Mouse (Mus musculus) CH12F3 (cell line): ENCODE data around the gene Lcor.

Experiments
- in situ Hi-C: fragments of 300-500 bp; cut with MboI; formaldehyde crosslinking; loops from 2 replicates; pipeline ENCODE4 v1.14.3; 2020; ENCODE audit warnings: low sequenced_read_pairs

Gene Lcor

DNA sequence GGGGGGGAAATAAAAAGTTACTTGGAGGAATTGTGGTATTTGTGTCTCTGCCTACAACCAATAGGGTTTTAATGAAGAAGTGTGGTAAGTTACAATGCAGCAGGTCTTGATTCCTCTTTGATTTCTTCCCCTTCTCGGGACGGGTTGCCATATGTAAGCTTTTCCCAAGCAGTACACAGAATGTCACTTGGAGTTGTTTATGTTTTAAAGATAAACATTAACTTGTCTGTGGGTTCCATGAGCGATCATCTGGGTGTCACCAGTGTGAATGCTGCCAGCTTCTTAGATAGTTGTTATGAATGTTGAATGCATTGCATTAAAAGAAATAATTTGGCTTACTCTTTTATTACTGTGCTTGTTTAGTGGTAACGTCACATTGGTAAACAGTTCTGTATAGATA lies 75.1 kb downstream of the Lcor start:
- in situ Hi-C loops = no loop called here

DNA sequence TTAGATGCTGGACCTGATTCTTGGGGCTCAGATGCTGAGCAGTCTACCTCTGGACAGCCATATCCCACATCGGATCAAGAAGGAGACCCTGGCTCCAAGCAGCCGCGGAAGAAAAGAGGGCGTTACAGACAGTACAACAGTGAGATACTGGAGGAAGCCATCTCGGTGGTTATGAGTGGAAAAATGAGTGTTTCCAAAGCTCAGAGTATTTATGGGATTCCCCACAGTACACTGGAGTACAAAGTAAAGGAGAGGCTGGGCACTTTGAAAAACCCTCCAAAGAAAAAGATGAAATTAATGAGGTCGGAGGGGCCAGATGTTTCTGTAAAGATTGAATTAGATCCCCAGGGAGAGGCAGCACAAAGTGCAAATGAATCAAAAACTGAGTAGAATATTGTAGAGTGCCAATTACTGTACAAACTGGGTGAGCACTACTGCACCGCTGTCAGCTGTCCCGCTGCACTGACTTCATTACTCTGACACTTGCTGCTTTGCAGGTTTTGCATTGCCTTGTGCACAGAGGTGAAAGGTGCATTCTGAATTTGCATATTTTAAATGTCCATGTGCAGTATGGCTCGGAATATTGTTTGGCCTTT lies 76.6 kb downstream of the Lcor start:
- in situ Hi-C loops = no loop called here

DNA sequence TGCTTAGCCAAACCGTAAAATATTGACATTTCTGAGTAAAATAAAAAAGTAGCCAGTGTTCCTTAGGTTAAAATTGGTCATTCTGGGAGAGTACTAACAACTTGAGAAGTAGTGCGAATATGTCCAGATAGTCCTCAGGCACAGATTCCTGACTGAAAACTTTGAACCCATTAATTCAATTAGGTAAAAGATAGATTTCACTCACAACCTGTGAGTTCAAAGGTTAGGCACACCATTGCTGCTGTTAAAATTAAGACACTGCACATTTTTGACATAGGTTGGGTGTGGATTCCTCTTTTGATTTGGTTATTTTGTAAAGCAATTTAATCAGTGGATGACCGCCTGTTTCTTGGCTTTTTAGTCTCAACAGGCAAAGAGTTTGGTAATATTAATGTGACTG lies 78.4 kb downstream of the Lcor start:
- in situ Hi-C loops = no loop called here

DNA sequence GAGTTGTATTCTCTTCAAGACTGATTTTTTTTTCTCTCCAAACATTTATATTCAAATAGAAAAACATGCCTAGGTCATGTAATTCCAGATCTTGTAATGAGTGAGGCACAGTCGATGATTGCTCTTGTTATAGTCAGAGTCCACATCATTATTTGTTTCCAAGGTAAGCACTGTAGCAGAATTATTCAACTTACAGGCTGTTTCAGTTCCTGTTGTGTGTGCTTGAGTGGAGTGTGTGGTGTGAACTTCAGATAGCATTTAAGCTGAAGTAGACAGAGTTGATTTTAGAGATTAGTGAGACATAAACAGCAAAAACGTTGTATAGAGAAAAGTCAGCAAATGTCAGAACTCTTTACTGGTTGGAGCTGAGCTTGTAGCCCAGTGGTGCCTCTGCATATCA lies 86.4 kb downstream of the Lcor start:
- in situ Hi-C loops = no loop called here

DNA sequence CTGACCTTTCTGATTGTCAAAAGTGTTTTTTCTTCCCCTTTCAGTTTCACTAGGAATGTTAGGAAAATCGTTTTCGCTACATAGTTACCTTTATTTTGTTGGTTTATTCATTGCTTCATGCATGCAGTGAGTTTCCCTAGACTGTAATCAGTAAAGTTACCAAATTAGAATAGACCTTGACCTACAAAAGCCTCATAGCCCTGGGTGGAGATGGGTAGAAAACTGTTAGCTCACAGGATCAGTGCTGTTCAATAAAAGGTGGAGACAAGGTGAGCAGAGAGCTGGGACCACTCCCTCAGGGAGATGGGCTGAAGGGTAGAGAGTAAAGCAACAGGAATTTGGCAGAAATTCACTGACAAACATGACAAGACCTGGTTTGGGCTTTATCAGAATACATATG lies 91.3 kb downstream of the Lcor start:
- in situ Hi-C loops = no loop called here

DNA sequence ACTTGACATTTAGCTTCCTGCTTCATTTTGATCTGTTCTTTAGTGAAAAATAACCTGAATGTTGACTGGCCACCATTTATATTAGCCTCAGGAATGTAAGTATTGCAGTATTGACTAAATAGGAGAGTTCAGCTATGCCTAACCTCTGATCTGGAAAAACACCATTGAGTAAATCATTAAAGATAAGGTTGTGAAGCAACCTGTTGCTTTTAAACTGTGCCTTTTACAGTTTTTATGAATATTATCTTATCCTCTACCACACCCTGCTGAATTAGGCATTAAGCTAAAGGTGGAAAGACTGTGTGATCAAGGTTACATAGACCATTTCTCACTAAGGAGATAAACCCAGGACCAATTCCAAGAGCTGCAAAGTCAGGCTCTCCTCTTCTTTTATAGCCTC lies 95.1 kb downstream of the Lcor start:
- in situ Hi-C loops = no loop called here

DNA sequence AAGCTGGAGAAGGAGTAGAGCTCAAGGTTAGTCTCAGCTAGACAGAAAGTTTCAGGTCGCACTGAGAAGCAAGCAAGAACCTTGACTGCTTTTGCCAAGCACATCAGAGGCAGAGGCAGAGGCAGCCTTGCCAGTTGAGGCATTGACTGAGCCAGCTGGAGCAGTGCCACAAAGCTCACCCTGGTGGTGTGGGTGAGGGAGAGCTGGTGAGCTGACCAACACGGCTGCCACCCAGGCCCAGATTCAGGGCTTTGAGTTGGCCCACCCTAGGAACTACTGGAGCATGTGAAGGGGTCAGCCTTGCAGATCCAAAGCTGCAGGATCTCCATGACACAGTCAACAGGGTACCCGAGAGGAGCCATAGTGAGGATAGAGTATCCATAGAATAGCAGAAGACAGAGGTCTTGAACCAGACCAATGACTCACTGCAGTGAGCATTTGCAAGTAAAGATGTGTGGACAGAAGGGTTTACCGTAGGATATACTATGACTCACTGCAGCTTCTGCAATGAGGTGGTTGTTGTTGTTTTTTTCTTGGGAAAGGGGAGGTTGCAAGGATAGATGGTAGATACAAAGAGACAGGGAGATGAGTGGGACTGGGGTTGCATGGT lies 97.0 kb downstream of the Lcor start:
- in situ Hi-C loops = no loop called here

DNA sequence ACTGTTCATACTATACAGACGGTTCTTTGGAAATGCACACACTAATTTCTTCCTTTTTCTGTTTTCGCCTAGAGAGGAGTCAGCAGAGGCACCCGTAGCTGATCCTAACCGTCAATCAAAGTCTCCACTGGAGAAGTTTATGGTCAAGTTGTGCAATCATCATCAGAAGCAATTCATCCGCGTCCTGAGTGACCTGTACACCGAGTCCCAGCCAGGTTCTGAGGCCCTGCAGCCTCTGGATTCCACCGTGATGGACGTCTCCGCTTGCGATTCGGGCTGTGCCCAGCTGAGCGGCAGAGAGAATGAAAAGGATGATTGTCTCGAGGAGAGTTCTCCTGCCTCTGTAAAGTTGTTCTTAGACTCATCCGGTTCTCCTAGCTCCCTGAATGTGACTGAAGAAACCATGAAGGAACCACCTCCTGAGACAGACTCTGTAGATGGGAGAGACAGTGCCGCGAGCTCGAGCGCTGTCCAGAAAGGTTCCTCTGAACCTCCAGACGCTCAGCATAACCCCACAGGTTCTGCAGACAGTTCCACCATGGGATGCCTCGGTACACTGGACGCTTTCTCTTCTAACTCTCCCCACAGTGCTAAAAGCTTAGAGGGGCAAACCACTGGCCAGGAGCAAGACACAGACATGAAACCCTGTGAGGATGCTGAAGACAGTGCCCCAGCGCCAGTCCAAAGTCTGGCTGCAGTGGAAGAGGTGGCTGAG lies 99.4 kb downstream of the Lcor start, which contains the start of gene Gm340:
TSS of gene Gm340 (plus strand) at position 665 of the 715 bp plus-strand sequence.
- in situ Hi-C loops = no loop called here

DNA sequence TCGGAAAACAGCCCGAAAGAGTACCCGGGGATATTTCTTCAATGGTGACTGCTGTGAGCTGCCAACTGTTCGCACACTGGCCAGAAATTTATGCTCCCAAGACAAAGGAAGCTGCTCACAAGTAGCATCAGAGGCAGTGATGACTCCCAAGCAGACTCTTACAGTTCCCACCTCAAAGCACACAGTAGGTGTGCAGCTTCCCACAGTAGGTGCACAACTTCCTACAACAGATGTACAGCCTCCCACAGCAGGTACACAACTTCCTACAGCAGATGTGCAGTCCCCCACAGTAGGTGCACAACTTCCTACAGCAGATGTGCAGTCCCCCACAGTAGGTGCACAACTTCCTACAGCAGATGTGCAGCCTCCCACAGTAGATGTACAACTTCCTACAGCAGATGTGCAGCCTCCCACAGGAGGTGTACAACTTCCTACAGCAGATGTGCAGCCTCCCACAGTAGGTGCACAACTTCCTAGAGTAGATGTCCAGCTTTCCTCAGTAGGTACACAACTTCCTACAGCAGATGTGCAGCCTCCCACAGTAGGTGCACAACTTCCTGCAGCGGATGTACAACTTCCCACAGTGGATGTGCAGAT lies 100.6 kb downstream of the Lcor start:
- in situ Hi-C loops = no loop called here

DNA sequence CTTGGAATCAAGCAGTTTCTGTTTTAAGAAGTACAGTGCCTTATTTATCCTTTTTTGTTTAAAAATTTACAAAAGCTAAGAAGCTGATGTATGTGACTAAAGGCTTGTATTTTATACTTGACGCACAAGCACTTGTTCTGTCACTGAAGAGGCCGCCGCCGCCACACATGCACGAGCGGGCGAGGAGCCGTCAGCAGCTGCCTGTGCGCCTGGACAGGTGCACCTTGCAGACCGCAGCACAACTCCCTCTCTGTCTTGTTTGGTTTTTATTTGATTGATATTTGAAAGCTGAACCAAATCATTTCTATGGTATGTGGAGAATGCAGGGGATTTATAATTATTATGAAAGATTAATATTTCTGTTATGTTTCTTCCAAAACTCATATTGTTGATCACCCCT lies 104.3 kb downstream of the Lcor start:
- in situ Hi-C loops = no loop called here

DNA sequence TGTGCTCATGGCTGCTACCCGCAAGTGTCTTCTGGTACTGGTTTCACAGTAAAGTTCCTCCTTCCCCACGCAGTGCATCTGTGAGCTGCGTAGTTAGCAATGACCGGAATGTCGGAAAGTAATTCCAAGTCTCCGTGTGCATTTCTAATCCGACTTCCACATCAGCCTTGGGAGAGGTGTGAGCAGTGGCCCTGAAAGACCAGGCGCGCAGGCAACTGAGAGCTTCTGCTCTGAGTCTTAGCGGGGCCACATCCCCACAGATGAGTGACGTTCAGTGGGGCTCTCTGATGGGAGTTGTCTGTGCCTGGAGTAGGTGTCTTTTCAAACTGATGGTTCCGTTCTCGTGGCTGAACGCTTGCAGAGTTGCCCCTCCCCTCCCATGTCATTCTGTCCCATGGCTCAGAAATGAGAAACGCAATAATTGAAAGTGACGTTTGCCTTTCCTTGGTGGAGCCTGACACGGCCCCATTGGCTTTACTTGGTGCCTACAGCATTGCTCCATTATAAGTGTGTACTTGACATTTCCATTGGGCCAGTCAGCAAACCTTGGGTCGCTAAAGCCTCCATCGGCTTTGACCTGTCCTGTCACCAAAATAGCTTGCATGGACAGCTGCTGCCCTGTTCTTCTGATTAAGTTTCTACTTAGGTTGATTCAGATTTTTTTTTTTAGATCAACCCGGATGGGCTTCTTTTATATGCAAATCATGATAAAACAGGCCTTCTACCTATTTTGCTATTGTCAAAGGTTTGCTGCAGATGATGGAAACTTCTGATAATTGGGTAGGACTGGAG lies 105.2 kb downstream of the Lcor start:
- in situ Hi-C loops = no loop called here

DNA sequence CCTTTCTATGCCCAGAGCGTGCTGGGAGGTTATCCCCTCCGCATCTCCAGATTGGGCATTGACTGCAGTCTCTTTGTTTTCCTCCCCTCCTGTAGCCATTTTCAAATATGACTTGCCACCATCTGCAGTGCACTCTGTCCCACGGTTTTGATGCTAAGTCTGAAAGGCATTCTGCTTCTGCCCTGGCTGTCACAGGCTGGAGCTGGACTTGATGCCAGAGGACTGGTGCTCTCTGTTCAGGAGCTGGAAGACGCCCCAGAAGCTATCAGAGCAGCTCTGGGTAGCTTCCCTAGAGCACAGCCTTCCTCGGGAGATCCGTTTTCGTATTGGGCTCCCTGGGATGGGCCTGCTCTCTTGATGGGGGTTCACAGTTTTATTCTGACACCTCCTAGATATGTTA lies 106.6 kb downstream of the Lcor start:
- in situ Hi-C loops = no loop called here

DNA sequence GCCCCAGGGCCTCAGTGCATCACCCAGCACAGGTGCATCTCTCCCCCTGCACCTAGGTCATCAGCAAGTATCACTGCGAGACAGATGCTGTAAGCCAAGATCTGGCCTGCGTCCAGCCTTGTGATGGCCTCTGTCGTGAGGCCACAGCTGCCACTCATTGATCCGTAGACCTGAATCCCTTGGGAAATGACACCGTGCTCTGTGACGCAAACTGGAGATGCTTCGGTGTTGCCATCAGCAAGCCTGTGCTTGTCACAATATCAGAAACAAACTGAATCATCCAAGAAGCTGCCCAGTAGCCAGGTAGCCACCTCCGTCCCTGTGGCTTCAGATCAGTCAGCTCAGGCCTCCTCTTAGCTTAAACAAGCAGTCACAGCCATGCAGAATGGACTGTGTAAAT lies 107.2 kb downstream of the Lcor start:
- in situ Hi-C loops = no loop called here

DNA sequence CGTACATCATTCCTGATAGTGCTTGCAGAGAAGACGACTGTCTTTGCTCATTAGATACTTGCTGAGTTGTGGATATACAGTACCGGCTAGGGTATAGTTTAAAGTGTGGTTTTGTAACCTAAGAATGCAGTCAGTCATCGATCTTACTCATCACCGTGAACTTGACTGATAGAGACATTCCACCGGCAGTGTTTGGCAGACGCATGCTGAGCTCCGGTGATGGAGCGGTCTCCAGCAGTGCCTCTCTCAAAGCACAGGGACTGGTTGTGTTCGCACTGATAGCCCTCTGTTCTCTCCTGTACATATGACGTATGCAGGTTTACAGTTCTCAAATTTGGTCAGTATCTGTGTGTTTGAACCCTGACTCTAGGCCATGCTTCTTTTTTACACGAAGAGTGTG lies 109.4 kb downstream of the Lcor start:
- in situ Hi-C loops = no loop called here

DNA sequence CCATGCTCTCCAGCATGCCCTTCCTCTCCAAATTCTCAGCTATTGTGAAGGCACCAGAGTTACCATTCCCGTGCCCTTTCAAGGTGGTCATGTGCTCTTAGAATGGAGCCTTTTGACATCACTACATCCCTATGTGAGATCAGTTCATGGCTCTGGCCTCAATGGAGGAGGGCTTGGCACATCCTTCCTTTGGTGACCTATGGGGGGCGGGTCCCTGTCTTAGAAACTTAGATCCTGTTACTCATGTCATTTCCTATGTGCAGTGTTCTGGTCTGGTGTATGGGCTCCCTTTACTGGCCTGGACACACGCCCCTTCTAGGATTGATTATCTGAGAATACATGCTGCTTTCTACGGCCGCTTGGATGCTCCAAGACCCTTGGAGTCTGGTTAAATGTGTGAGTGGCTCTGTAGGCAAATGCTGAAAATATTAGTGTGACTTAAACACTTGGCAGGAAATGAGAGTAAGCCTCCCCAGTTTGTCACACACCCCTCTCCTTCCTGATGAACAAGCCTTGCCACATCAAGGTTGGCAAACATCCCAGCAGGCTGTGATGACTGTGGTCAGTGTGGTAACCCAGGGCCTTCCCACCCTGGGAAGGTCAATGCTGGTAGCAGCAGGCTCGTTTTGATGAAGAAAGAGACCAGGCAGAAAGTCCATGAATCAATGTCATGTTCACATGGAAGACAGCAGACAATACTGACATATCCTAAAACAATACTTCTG lies 114.9 kb downstream of the Lcor start:
- in situ Hi-C loops = no loop called here

DNA sequence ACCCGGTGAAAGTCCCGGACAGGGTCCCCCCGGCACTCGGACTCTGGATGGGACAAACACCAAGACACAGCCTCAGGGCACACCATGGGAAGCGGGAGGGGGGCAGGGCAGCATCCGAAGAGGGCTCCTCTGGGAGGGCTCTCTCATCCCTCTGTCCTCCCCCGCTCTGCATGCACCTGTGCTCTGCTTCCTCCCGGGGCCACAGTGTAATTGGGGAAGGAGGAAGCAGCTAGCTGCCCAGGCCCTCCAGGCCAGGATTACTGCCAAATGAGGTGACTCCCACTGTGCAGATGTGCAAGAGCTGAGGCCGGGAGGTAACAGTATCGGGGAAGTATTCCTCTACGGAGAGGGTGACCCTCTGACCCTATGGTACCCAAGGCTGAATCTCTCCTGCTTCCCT lies 118.2 kb downstream of the Lcor start:
- in situ Hi-C loops = no loop called here

DNA sequence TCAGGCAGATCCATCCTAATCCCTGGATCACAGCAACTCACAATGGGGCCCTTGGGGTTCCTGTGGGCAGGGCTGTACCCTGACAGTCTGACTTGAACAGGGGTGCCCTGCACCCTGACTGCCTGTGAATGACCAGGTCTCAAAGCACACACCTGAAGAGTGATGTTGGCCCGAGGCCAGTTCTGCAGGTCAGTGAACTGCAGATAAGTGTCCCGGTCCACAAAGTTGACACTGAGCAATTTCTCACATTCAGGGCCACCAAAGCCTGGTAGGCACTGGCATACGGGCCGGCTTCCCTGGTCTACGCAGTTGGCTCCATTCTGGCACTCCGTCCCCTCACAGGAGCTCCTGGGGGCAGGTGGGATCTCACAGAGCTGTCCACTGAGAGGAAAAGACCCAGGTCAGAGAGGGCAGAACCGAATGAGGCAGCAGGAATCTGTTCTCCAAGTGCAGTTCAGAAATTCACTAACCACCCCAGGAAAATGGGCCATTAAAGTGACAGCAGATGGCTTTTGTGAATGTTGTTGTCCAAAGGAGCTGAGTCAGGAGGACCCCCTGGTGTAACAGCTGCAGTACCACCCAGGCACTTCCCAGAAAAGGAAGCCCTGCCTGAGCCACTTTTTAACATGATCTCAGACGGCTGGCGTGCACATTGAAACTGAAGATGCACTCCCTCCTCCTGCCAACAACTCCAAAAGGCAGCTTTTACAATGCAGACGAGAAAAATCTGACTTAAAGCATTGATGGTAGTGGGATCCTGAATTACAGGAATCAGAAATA lies 124.0 kb downstream of the Lcor start:
- in situ Hi-C loops = no loop called here

DNA sequence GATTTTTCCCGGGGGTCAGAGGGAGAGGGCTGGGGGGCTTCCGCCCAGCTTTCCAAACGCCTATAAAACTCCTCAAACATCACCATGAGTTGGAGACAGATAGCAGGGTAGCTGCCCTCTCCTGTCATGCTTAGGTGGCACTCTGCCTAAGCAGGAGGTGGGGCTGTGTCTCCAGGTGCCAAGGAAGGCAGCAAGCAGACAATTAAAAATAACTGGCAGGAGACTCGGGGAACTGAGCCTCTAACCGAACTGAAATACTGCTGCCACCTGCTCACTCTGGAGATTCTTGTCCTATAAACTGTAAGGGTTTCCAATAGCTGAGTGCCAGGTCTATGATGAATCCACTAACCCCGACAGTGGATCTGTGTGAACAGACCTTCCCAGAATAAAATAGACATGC lies 129.2 kb downstream of the Lcor start:
- in situ Hi-C loops = no loop called here
